Mouse (Mus musculus): ENCODE measurements around the gene Fam13c.

Gene Fam13c

GRCm38 (mm10) chr10:70598516-70599125, 158.3 kb downstream of the Fam13c start:
- in situ Hi-C loops (cut with MboI, MseI), result no loop called here

GRCm38 (mm10) chr10:70599126-70599924, 159.0 kb downstream of the Fam13c start:
- in situ Hi-C loops (cut with MboI, MseI), result no loop called here

GRCm38 (mm10) chr10:70599925-70600305, 159.6 kb downstream of the Fam13c start:
- in situ Hi-C loops (cut with MboI, MseI), result no loop called here
